Mouse (Mus musculus) bone marrow macrophage, adult 2 months (primary cell): ENCODE measurements around the gene Dgat2l6.

Source experiments
- CTCF ChIP-seq: IDR thresholded peaks from 2 replicates; pipeline ENCODE4 v1.5.1; 2012; ENCODE audit warnings: low read depth, mild to moderate bottlenecking, low read length, moderate library complexity
- POLR2A ChIP-seq: IDR thresholded peaks from 2 replicates; pipeline ENCODE4 v1.6.1; 2012; ENCODE audit warnings: mild to moderate bottlenecking, low read depth, low read length, borderline replicate concordance

- TF ChIP-seq CTCF (no peak), POLR2A (no peak)
Measured at GRCm38 (mm10) chrX:100508164-100508563, 16.5 kb upstream of the Dgat2l6 start.
